Mouse (Mus musculus) kidney, postnatal 36 days (tissue): ENCODE results near the gene Bphl.

Experiments used
- DNase-seq, 2 experiments: peaks; one replicate each; pipeline ENCODE4 v3.0.0; 2021 to 2022; ENCODE audit warnings: mixed read lengths in 2 of 2

The Bphl gene

GRCm38 (mm10) chr13:34089358-34089757 is 52.0 kb downstream of the Bphl start:
- no peak for DNase-seq

GRCm38 (mm10) chr13:34095542-34096435 is 58.4 kb downstream of the Bphl start:
- no peak for DNase-seq

- peak in 1 of 2 experiments; percentile 49 for DNase-seq
These were observed 59.1 kb downstream of the Bphl start for GRCm38 (mm10) chr13:34096455-34096854.

GRCm38 (mm10) chr13:34097086-34097485 is 59.7 kb downstream of the Bphl start:
- DNase-seq: no peak

GRCm38 (mm10) chr13:34100733-34101132 is 63.3 kb downstream of the Bphl start:
- DNase-seq: no peak

- DNase-seq: no peak
These were observed 63.9 kb downstream of the Bphl start for GRCm38 (mm10) chr13:34101247-34101646.

- DNase-seq: no peak
These were observed 64.5 kb downstream of the Bphl start for GRCm38 (mm10) chr13:34101908-34102307.

GRCm38 (mm10) chr13:34105364-34105763 is 68.0 kb downstream of the Bphl start:
- no peak for DNase-seq

- DNase-seq: no peak
These were observed 68.9 kb downstream of the Bphl start for GRCm38 (mm10) chr13:34106256-34106655.

GRCm38 (mm10) chr13:34106999-34107398 is 69.6 kb downstream of the Bphl start:
- DNase-seq: no peak

GRCm38 (mm10) chr13:34109035-34109676 is 71.8 kb downstream of the Bphl start:
- no peak for DNase-seq

- DNase-seq: peak; percentile 36 to 80
These were observed 72.3 kb downstream of the Bphl start for GRCm38 (mm10) chr13:34109677-34110058.

- peak; percentile 33 to 42 for DNase-seq
These were observed 73.6 kb downstream of the Bphl start for GRCm38 (mm10) chr13:34111019-34111418.

- DNase-seq: no peak
These were observed 74.5 kb downstream of the Bphl start for GRCm38 (mm10) chr13:34111878-34112277.

- DNase-seq: peak in 1 of 2 experiments; percentile 10
These were observed 75.1 kb downstream of the Bphl start for GRCm38 (mm10) chr13:34112369-34113081.

- DNase-seq: no peak
These were observed 75.7 kb downstream of the Bphl start for GRCm38 (mm10) chr13:34113086-34113485.

- no peak for DNase-seq
These were observed 77.3 kb downstream of the Bphl start for GRCm38 (mm10) chr13:34114654-34115053.

GRCm38 (mm10) chr13:34116508-34116907 is 79.1 kb downstream of the Bphl start:
- DNase-seq: no peak

- no peak for DNase-seq
These were observed 81.4 kb downstream of the Bphl start for GRCm38 (mm10) chr13:34118816-34119215.

- no peak for DNase-seq
These were observed 82.0 kb downstream of the Bphl start for GRCm38 (mm10) chr13:34119406-34119805.

- no peak for DNase-seq
These were observed 83.1 kb downstream of the Bphl start for GRCm38 (mm10) chr13:34120536-34120935.
